Mouse (Mus musculus) midbrain, postnatal 0 days (tissue): ENCODE measurements around the gene Tdo2. TPM values are rescaled to one million over a fixed set of nuclear protein-coding genes. Genes with fewer than 3 reads are reported as not detected.
A peak's percentile ranks its signal among the peaks of the same experiment; 100 is the strongest.

Source experiments
- ATAC-seq: fragments of 200-750 bp; cut with Nextera tagmentation; 2 replicates; pipeline ENCODE4 v1.8.0; 2017; ENCODE audit warnings: moderate number of reproducible peaks, mild to moderate bottlenecking, moderate TSS enrichment, moderate library complexity; ENCODE audit not compliant: low FRiP score
- DNase-seq: peaks from one replicate; pipeline ENCODE4 v3.0.0-alpha.2; 2015; ENCODE audit warnings: low spot score
- H3K27ac ChIP-seq: fragments of 300-500 bp; sonication (generic); 2 replicates; pipeline ENCODE4 v1.5.1; 2014; ENCODE audit warnings: low read depth, mild to moderate bottlenecking, low read length, mixed read lengths
- H3K27me3 ChIP-seq: fragments of 300-500 bp; sonication (generic); 2 replicates; pipeline ENCODE4 v1.6.1; 2014; ENCODE audit warnings: low read length, control low read depth, mixed read lengths; ENCODE audit not compliant: insufficient read depth
- H3K36me3 ChIP-seq: fragments of 300-500 bp; sonication (generic); 2 replicates; pipeline ENCODE4 v1.6.1; 2014; ENCODE audit warnings: low read length, control low read depth, mixed read lengths; ENCODE audit not compliant: insufficient read depth
- H3K4me1 ChIP-seq: fragments of 300-500 bp; sonication (generic); 2 replicates; pipeline ENCODE4 v1.6.1; 2014; ENCODE audit warnings: mild to moderate bottlenecking, control low read depth, antibody characterized with exemption, low read length, mixed read lengths; ENCODE audit not compliant: insufficient read depth
- H3K4me2 ChIP-seq: fragments of 300-500 bp; sonication (generic); 2 replicates; pipeline ENCODE4 v1.6.1; 2014; ENCODE audit warnings: low read depth, mild to moderate bottlenecking, low read length, mixed read lengths; ENCODE audit not compliant: poor library complexity, severe bottlenecking
- H3K4me3 ChIP-seq: fragments of 300-500 bp; sonication (generic); 2 replicates; pipeline ENCODE4 v1.5.1; 2014; ENCODE audit warnings: low read depth, mild to moderate bottlenecking, low read length, moderate library complexity
- H3K9ac ChIP-seq: fragments of 300-500 bp; sonication (generic); replicated peaks from 2 replicates; pipeline ENCODE4 v1.6.1; 2014; ENCODE audit warnings: mild to moderate bottlenecking, low read length, moderate library complexity, mixed read lengths; ENCODE audit not compliant: poor library complexity, severe bottlenecking
- H3K9me3 ChIP-seq: fragments of 300-500 bp; sonication (generic); 2 replicates; pipeline ENCODE4 v1.6.1; 2016; ENCODE audit warnings: low read length, control low read depth
- CTCF ChIP-seq: IDR thresholded peaks from 2 replicates; pipeline ENCODE4 v1.5.1; 2016; ENCODE audit warnings: antibody characterized with exemption, mild to moderate bottlenecking
- WGBS: fragments of 180-500 bp; shearing (Covaris S2); extraction: QIAGEN DNeasy Blood & Tissue Kit; methylation state at CpG from one replicate; pipeline ENCODE4 v1.1.7; 2014; 5-methylcytosine and 5-hydroxymethylcytosine counted together
- polyA plus RNA-seq: library from polyadenylated mRNA; unstranded; fragments of >200 nt; fragmentation: Nextera tagmentation; extraction: Ambion mirVana; gene quantifications from 2 replicates; pipeline ENCODE4 v1.2.1, GENCODE M21; 2015
- total RNA-seq: library from RNA; depleted of rRNA; stranded (reverse); fragments of >200 nt; gene quantifications from 2 replicates; pipeline ENCODE4 v1.2.3, GENCODE M21; 2014; rRNA removed

The Tdo2 gene
- total and polyA plus RNA-seq, 2 experiments from 2014 or later, result 0.19 TPM; not detected in 1

DNA sequence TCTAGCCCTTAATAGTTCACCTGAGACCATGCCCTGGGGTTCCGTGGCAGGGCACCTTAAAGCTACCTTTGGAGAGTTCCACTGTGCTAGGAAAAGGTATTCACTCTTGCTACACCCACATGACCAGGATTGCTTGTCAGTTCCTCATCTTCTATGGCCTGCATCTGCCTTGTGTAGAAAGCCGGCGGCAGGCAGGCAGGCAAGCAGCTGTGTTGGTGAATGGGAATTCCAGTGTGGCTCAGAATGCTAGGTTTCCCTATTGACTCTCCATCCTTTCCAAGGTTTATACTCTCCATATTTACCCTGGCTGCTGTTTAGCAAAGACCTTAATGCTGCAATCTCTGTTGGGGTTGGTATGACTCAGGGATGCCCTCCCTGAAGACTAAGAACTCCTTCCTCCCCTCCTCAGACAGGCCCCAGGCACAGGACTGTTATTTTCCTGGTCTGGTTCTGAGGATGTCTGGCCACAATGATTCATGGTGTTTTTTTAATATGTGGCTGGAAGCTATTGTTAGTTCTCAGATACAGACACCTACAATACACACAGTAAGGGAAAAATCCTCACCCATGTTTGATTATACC, 58.6 kb downstream of the Tdo2 start:
- DNase-seq, result no peak
- Histone ChIP-seq H3K4me3 (no peak overlapping the region), H3K27ac (no peak overlapping the region), H3K9me3 (no peaks in the 10 kb centered on the region), H3K9ac (no peak overlapping the region), H3K4me2 (no peak overlapping the region), H3K27me3 (no peaks in the 10 kb centered on the region), H3K4me1 (no peaks in the 10 kb centered on the region), H3K36me3 (no peaks in the 10 kb centered on the region)
- 86% methylated on average over 3 of the region's 3 CpGs for WGBS
- ATAC-seq, result no peak
- TF ChIP-seq CTCF, result no peak

DNA sequence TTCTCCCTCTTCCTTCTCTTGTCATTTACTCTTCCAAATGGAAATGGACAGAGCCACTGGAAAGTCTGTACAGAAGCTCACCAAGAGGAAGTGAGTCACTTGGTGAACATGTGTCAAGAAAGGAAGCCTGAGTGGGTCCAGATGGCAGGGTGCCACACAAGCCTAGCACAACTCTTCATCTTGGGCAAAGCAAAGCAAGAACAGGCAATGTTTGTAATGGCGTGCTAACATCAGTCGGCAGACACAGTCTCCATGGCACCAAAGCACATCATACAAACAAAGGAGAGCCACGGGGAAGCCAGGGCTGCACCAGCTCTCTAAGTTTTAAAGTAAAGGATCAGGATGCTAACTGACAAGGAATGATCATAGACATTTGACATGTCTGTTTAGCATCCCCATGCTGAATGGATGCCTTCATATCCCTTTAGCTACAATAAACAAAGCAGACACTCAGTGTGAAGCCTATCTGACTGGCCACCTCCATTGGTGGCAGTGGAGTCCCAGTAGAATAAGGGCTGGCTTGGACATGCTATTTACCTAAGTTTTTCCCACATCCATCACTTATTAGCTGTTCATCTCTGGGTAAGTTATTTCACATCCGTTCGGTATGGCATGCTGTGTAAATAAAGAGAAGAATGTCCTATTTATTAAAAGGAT, 59.8 kb downstream of the Tdo2 start:
- ATAC-seq, result peak; percentile 71; the same call in 1 of the 2 replicates
- TF ChIP-seq CTCF, result no peak
- no peaks in the 10 kb centered on the region for H3K36me3 ChIP-seq
- no peaks in the 10 kb centered on the region for H3K27me3 ChIP-seq
- H3K4me3 ChIP-seq, result no peak overlapping the region
- no peak overlapping the region for H3K27ac ChIP-seq
- H3K9ac ChIP-seq, result no peak overlapping the region
- H3K4me1 ChIP-seq, result no peaks in the 10 kb centered on the region
- WGBS, result 40% methylated on average over 5 of the region's 5 CpGs
- H3K9me3 ChIP-seq, result no peaks in the 10 kb centered on the region
- DNase-seq, result peak; percentile 57
- no peak overlapping the region for H3K4me2 ChIP-seq

DNA sequence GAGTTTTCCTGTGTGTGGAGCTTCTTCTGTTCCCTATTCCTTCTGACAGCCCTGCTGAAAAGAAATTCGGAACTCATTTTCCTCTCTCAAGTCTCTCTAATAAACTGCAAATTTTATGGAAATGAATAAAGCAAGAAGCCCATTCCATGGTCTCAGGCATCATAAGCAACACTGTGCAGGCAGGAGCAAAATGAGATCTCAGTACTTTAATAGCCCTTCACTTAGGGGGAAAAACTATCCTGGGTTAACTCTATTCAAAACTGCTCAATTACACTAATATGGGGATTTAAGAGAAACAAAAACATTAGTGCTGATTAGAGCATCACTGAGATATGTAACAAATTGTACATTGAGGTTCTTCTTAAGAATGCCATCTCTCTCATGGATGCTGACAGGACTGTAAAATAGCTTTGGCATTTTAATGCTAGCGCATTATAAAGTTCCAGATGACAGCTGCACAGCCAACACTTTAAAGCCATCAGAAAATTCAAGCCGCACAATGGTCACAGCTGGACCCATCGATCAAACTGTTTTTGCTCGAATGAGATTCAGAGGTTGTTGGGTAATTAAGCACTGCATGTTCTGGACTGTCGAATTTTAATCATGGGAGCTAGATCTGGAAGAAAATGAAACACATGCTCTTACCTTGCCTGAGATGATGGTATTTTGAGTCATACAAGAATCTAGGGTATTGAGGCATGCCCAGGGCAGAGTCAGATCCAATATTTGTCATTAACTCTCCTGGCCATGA, 65.5 kb downstream of the Tdo2 start:
- DNase-seq, result peak; percentile 61
- no peak for TF ChIP-seq CTCF
- Histone ChIP-seq H3K27me3 (no peaks in the 10 kb centered on the region), H3K4me2 (no peak overlapping the region), H3K36me3 (no peaks in the 10 kb centered on the region), H3K4me1 (peaks cover 3% of the 10 kb centered on the region; the same call in 1 of the 2 replicates), H3K9ac (no peak overlapping the region), H3K27ac (no peak overlapping the region), H3K4me3 (no peak overlapping the region), H3K9me3 (peaks cover 4% of the 10 kb centered on the region; the same call in 1 of the 2 replicates)
- no peak for ATAC-seq
- WGBS, result 41% methylated on average over 6 of the region's 6 CpGs

Other genes with a start within 250 kb of the Tdo2 start
- 8.6 and 8.8 TPM in 2 replicates for gene Ctso, start 43.6 kb downstream of the Tdo2 start, total RNA-seq
- 11.2 and 12.0 TPM in 2 replicates for gene Ctso, start 43.6 kb downstream of the Tdo2 start, polyA plus RNA-seq
- not detected in 2 replicates for gene Asic5, start 6.1 kb upstream of the Tdo2 start, total RNA-seq
- gene Asic5, start 6.1 kb upstream of the Tdo2 start, polyA plus RNA-seq, result 0.09 TPM in 1 of 2 replicates, not detected in the other
- 50.1 and 55.0 TPM in 2 replicates for gene Gucy1b1, start 98.5 kb upstream of the Tdo2 start, total RNA-seq
- 57.4 and 58.5 TPM in 2 replicates for gene Gucy1b1, start 98.5 kb upstream of the Tdo2 start, polyA plus RNA-seq
- 42.1 and 45.7 TPM in 2 replicates for gene Gucy1a1, start 169.6 kb upstream of the Tdo2 start, total RNA-seq
- gene Gucy1a1, start 169.6 kb upstream of the Tdo2 start, polyA plus RNA-seq, result 21.4 and 22.8 TPM in 2 replicates